In genomic region chr5:30219715-30220114, GRCm38 (mm10) we compare ENCODE assay signal across 24 mouse cellular contexts. TPM values are rescaled to one million over a fixed set of nuclear protein-coding genes. Genes with fewer than 3 reads are reported as not detected.
A peak's percentile ranks its signal among the peaks of the same experiment; 100 is the strongest.
DNase-seq lines count a peak whose midpoint lies in the region; ATAC-seq and TF ChIP-seq lines count a peak whose summit lies in the region.
"Had no signal": no experiment of that assay in that cellular context is flagged by ENCODE, and none has a peak within 500 bp of the region (broad histone marks: within the 10 kb centered on the region; RNA-seq: fewer than 3 reads in every experiment).

No protein-coding gene starts in this region.

- DNase-seq in adrenal gland, postnatal 14 days = peak; percentile 31
- no peak for DNase-seq in adrenal gland, adult 18-20 months (ENCODE audit: low spot score in 2 of 2)
- DNase-seq in adipocyte (ENCODE audit: low spot score) = peak; percentile 26
- DNase-seq in fat pad, adult 2 months (ENCODE audit: extremely low read depth, low read depth, low spot score) = peak; percentile 96
- no peak for DNase-seq in hindbrain, postnatal 0 days (ENCODE audit: low spot score)
- DNase-seq in embryo, embryonic 10.5 days (ENCODE audit: low spot score) = no peak
- DNase-seq: adrenal gland, adult 2 months; adrenal gland, postnatal 25 days; cerebellum, adult 11-12 months; cerebellum, adult 2 months; cerebellum, adult 9-10 months; cerebellum, postnatal 10 days; cerebellum, postnatal 25 days; embryo, embryonic 11 days had no signal

- TF ChIP-seq CTCF in hindbrain, postnatal 0 days (IDR thresholded peaks at IDR 0.05; ENCODE audit: low read depth) = no peak

- no peak overlapping the region for H3K4me3 ChIP-seq in hindbrain, postnatal 0 days (ENCODE audit: low read length)
- H3K4me3 ChIP-seq: embryonic facial prominence, embryonic 13.5 days; embryonic facial prominence, embryonic 15.5 days; erythroblast, embryonic 14.5 days; forebrain, embryonic 13.5 days had no signal

- H3K36me3 ChIP-seq in hindbrain, postnatal 0 days (ENCODE audit: insufficient read depth, low read length) = no peaks in the 10 kb centered on the region
- H3K36me3 ChIP-seq: embryonic facial prominence, embryonic 13.5 days; embryonic facial prominence, embryonic 15.5 days had no signal

- no peaks in the 10 kb centered on the region for H3K4me1 ChIP-seq in hindbrain, postnatal 0 days (ENCODE audit: insufficient read depth, low read length)
- H3K4me1 ChIP-seq: embryonic facial prominence, embryonic 13.5 days; embryonic facial prominence, embryonic 15.5 days; forebrain, embryonic 13.5 days had no signal

- no peaks in the 10 kb centered on the region for H3K27me3 ChIP-seq in hindbrain, postnatal 0 days (ENCODE audit: insufficient read depth, low read length)
- H3K27me3 ChIP-seq: embryonic facial prominence, embryonic 13.5 days; embryonic facial prominence, embryonic 15.5 days; forebrain, embryonic 13.5 days had no signal

- WGBS in hindbrain, postnatal 0 days = 89% methylated on average over 2 of the region's 2 CpGs

- H3K9ac ChIP-seq in hindbrain, postnatal 0 days (replicated peaks; ENCODE audit: low read length) = no peak overlapping the region
- H3K9ac ChIP-seq: embryonic facial prominence, embryonic 13.5 days; embryonic facial prominence, embryonic 15.5 days; forebrain, embryonic 13.5 days had no signal

- no peak for ATAC-seq in hindbrain, postnatal 0 days
- ATAC-seq: forebrain, embryonic 13.5 days; forebrain, embryonic 16.5 days had no signal

- H3K27ac ChIP-seq in hindbrain, postnatal 0 days = no peak overlapping the region
- H3K27ac ChIP-seq: embryonic facial prominence, embryonic 13.5 days; embryonic facial prominence, embryonic 15.5 days; forebrain, embryonic 13.5 days had no signal

- H3K4me2 ChIP-seq in hindbrain, postnatal 0 days (ENCODE audit: low read depth, low read length) = no peak overlapping the region
- H3K4me2 ChIP-seq: embryonic facial prominence, embryonic 13.5 days; embryonic facial prominence, embryonic 15.5 days; forebrain, embryonic 13.5 days had no signal

- no peaks in the 10 kb centered on the region for H3K9me3 ChIP-seq in hindbrain, postnatal 0 days (ENCODE audit: low read length)
- H3K9me3 ChIP-seq: embryonic facial prominence, embryonic 13.5 days; embryonic facial prominence, embryonic 15.5 days; forebrain, embryonic 13.5 days had no signal

RNA-seq across cellular contexts. Expression of gene Selenoi, which starts 12.7 kb away (rescaled TPM):
- 21.4 and 23.7 TPM in 2 replicates for total RNA-seq in adrenal gland, postnatal 14 days (2021)
- total RNA-seq in adrenal gland, adult 18-20 months (2021) = 10 to 100 TPM; 19.2 to 21.0 TPM
- total RNA-seq in hindbrain, postnatal 0 days (2014; rRNA removed) = 99.5 and 108 TPM in 2 replicates
- polyA plus RNA-seq in hindbrain, postnatal 0 days (2015; fragmentation: Nextera tagmentation; extraction: Ambion mirVana) = 20.7 and 23.1 TPM in 2 replicates

RNA-seq across cellular contexts. Expression of gene Adgrf3, which starts 14.2 kb away (rescaled TPM):
- 0.19 TPM in 1 of 2 replicates, not detected in the other for total RNA-seq in adrenal gland, postnatal 14 days (2021)
- not detected for total RNA-seq in adrenal gland, adult 18-20 months (2021)
- 0.37 TPM in 1 of 2 replicates, not detected in the other for total RNA-seq in hindbrain, postnatal 0 days (2014; rRNA removed)
- polyA plus RNA-seq in hindbrain, postnatal 0 days (2015; fragmentation: Nextera tagmentation; extraction: Ambion mirVana) = not detected in 2 replicates
- total RNA-seq: adrenal gland, adult 2 months; adrenal gland, postnatal 25 days had no signal
- polyA plus RNA-seq: adrenal gland, adult 2 months; C2C12; cerebellum, adult 2 months; cortical plate, adult 2 months; embryonic facial prominence, embryonic 11.5 days; embryonic facial prominence, embryonic 13.5 days; erythroblast, embryonic 14.5 days; forebrain, embryonic 11.5 days; forebrain, embryonic 13.5 days; forebrain, embryonic 16.5 days; frontal cortex, adult 2 months had no signal

Comparison
In these comparisons a context has a peak if more than half of its experiments do, and no peak if none do; other contexts are left out.
1. DNase-seq: peak in adrenal gland, postnatal 14 days (single experiment), adipocyte (single experiment) and fat pad, adult 2 months (single experiment); none in adrenal gland, adult 18-20 months (0 of 2), hindbrain, postnatal 0 days (single experiment) and embryo, embryonic 10.5 days (single experiment).